28 mouse cellular contexts compared by ENCODE assay signal in the genomic region with DNA sequence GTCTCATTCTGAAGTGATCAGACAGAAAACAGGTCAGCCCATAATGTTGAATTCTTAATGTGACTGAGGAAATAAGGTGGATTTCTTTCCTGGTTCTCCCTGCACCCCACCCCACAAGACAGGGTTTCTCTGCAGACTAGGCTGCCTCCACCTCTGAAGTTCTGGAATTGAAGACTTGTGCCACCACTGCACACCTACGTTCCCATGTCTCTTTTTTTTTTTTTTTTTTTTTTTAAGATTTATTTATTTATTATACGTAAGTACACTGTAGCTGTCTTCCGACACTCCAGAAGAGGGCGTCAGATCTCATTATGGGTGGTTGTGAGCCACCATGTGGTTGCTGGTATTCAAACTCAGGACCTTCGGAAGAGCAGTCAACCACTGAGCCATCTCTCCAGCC. TPM values are rescaled to one million over a fixed set of nuclear protein-coding genes. Genes with fewer than 3 reads are reported as not detected.
DNase-seq lines count a peak whose midpoint lies in the region; ATAC-seq and TF ChIP-seq lines count a peak whose summit lies in the region.
"Had no signal": no experiment of that assay in that cellular context is flagged by ENCODE, and none has a peak within 500 bp of the region (broad histone marks: within the 10 kb centered on the region; RNA-seq: fewer than 3 reads in every experiment).

No protein-coding gene starts in this region.

- 0 out of 2 replicates have a peak, but pooled peaks have one; percentile 13 for TF ChIP-seq CTCF in heart, adult 2 months (IDR thresholded peaks at IDR 0.05)
- TF ChIP-seq CTCF in layer of hippocampus, adult 2 months (conservative IDR thresholded peaks at IDR 0.05), result peak; percentile 26; the same call in 1 of the 2 replicates
- no peak for TF ChIP-seq CTCF in ES-Bruce4 (IDR thresholded peaks at IDR 0.05; ENCODE audit: low read depth, low read length)
- TF ChIP-seq CTCF in stomach, postnatal 0 days (IDR thresholded peaks at IDR 0.05; ENCODE audit: low read depth), result peak; percentile 23

- H3K36me3 ChIP-seq in heart, adult 2 months (ENCODE audit: control insufficient read depth, insufficient read depth, low read length), result peaks cover 33% of the 10 kb centered on the region
- peaks cover 55% of the 10 kb centered on the region for H3K36me3 ChIP-seq in ES-Bruce4 (ENCODE audit: control insufficient read depth, insufficient read depth, low read length, poor library complexity, severe bottlenecking)
- H3K36me3 ChIP-seq in stomach, postnatal 0 days (ENCODE audit: control insufficient read depth, insufficient read depth, low read length), result peaks cover 10% of the 10 kb centered on the region; the same call in 1 of the 2 replicates

- no peak overlapping the region for H3K9ac ChIP-seq in heart, adult 2 months (ENCODE audit: low read depth, low read length)
- H3K9ac ChIP-seq in ES-Bruce4 (ENCODE audit: low read depth, poor library complexity, severe bottlenecking), result 0 out of 2 replicates have a peak overlapping the region, but pooled peaks have one; percentile 44
- H3K9ac ChIP-seq in stomach, postnatal 0 days (ENCODE audit: low read length), result no peak overlapping the region
- H3K9ac ChIP-seq: forebrain, embryonic 13.5 days; heart, embryonic 13.5 days; hindbrain, embryonic 12.5 days; hindbrain, embryonic 15.5 days had no signal

- peaks cover 9% of the 10 kb centered on the region for H3K79me2 ChIP-seq in heart, adult 2 months (replicated peaks; ENCODE audit: control insufficient read depth, insufficient read depth, low read length)

- no peaks in the 10 kb centered on the region for H3K9me3 ChIP-seq in ES-Bruce4 (replicated peaks; ENCODE audit: control insufficient read depth, insufficient read depth, low read length, poor library complexity, severe bottlenecking)
- H3K9me3 ChIP-seq in stomach, postnatal 0 days (ENCODE audit: control insufficient read depth, low read length), result no peaks in the 10 kb centered on the region
- H3K9me3 ChIP-seq: forebrain, embryonic 13.5 days; G1E; heart, embryonic 10.5 days; heart, embryonic 13.5 days; hindbrain, embryonic 12.5 days; hindbrain, embryonic 15.5 days had no signal

- no peak for TF ChIP-seq POLR2A in heart, adult 2 months (IDR thresholded peaks at IDR 0.05; ENCODE audit: insufficient read depth, low read depth, low read length)
- TF ChIP-seq POLR2A in ES-Bruce4 (IDR thresholded peaks at IDR 0.05; ENCODE audit: insufficient read depth, low read length), result no peak

- H3K4me1 ChIP-seq in heart, adult 2 months (ENCODE audit: control insufficient read depth, insufficient read depth, low read length), result peaks cover 10% of the 10 kb centered on the region
- H3K4me1 ChIP-seq in ES-Bruce4 (ENCODE audit: control insufficient read depth, insufficient read depth, low read length), result peaks cover 2% of the 10 kb centered on the region
- H3K4me1 ChIP-seq in stomach, postnatal 0 days (replicated peaks; ENCODE audit: control insufficient read depth, insufficient read depth), result no peaks in the 10 kb centered on the region
- H3K4me1 ChIP-seq: heart, embryonic 10.5 days; hindbrain, embryonic 12.5 days had no signal

- ATAC-seq in stomach, postnatal 0 days (ENCODE audit: low FRiP score, low TSS enrichment), result no peak
- ATAC-seq in frontal cortex, adult (ENCODE audit: low TSS enrichment), result no peak
- ATAC-seq: forebrain, embryonic 13.5 days; forebrain, embryonic 16.5 days had no signal

- intact Hi-C loops in heart, adult 2 months (cut with DNase I), result no loop called here

- no peak overlapping the region for H3K4me2 ChIP-seq in stomach, postnatal 0 days (replicated peaks; ENCODE audit: low read depth)
- H3K4me2 ChIP-seq: forebrain, embryonic 13.5 days; heart, embryonic 13.5 days; hindbrain, embryonic 12.5 days; hindbrain, embryonic 15.5 days had no signal

- H3K27ac ChIP-seq in heart, adult 2 months, result no peak overlapping the region
- H3K27ac ChIP-seq in layer of hippocampus, adult 2 months, result no peak overlapping the region
- no peak overlapping the region for H3K27ac ChIP-seq in ES-Bruce4 (ENCODE audit: insufficient read depth, low read length)
- H3K27ac ChIP-seq in stomach, postnatal 0 days (replicated peaks), result no peak overlapping the region
- H3K27ac ChIP-seq: forebrain, embryonic 10.5 days; forebrain, embryonic 13.5 days; gastrocnemius, adult 2 months; heart, embryonic 10.5 days; heart, embryonic 13.5 days; hindbrain, embryonic 12.5 days; hindbrain, embryonic 15.5 days had no signal

- no peaks in the 10 kb centered on the region for H3K27me3 ChIP-seq in heart, adult 2 months (ENCODE audit: control insufficient read depth, insufficient read depth, low read length)
- no peaks in the 10 kb centered on the region for H3K27me3 ChIP-seq in ES-Bruce4 (ENCODE audit: control insufficient read depth, insufficient read depth, low read length, poor library complexity, severe bottlenecking)
- H3K27me3 ChIP-seq in stomach, postnatal 0 days (ENCODE audit: control insufficient read depth, insufficient read depth, low read length), result no peaks in the 10 kb centered on the region
- H3K27me3 ChIP-seq: forebrain, embryonic 13.5 days; heart, embryonic 13.5 days; hindbrain, embryonic 12.5 days; hindbrain, embryonic 15.5 days had no signal

- 76% methylated on average over 5 of the region's 5 CpGs for WGBS in heart, adult 2 months
- 84% methylated on average over 5 of the region's 5 CpGs for WGBS in stomach, postnatal 0 days

- no peak for DNase-seq in heart, adult 2 months
- DNase-seq in heart, adult 8-10 months (ENCODE audit: low spot score), result no peak
- no peak for DNase-seq in layer of hippocampus, adult 2 months (ENCODE audit: low spot score in 2 of 2)
- no peak for DNase-seq in layer of hippocampus, postnatal 14 days (ENCODE audit: low spot score in 2 of 2)
- no peak for DNase-seq in stomach, postnatal 0 days (ENCODE audit: low spot score)
- no peak for DNase-seq in embryo, embryonic 10.5 days (ENCODE audit: low spot score)
- DNase-seq: adrenal gland, adult 2 months; adrenal gland, postnatal 14 days; cerebellum, adult 11 months; cerebellum, adult 2 months; cerebellum, adult 9-11 months; cerebellum, postnatal 25 days; embryo, embryonic 11 days; gastrocnemius, adult 2 months; gastrocnemius, postnatal 14 days; heart, adult 11 months; heart, postnatal 14 days; heart, postnatal 4 days had no signal

- TF ChIP-seq EP300 in heart, adult 2 months (IDR thresholded peaks at IDR 0.05; ENCODE audit: insufficient read depth, low read depth, low read length), result no peak
- TF ChIP-seq EP300 in ES-Bruce4 (IDR thresholded peaks at IDR 0.05; ENCODE audit: insufficient read depth, low read depth, low read length), result no peak
- TF ChIP-seq EP300 in stomach, postnatal 0 days (optimal IDR thresholded peaks at IDR 0.05), result no peak

- H3K4me3 ChIP-seq in heart, adult 2 months, result no peak overlapping the region
- H3K4me3 ChIP-seq in layer of hippocampus, adult 2 months, result no peak overlapping the region
- peak overlapping the region; percentile 38 for H3K4me3 ChIP-seq in ES-Bruce4 (ENCODE audit: low read depth, low read length)
- no peak overlapping the region for H3K4me3 ChIP-seq in stomach, postnatal 0 days (ENCODE audit: low read depth, low read length)
- H3K4me3 ChIP-seq: forebrain, embryonic 10.5 days; forebrain, embryonic 13.5 days; gastrocnemius, adult 2 months; heart, embryonic 10.5 days; heart, embryonic 13.5 days; hindbrain, embryonic 12.5 days; hindbrain, embryonic 15.5 days had no signal

RNA-seq across cellular contexts. Expression of a gene that starts 7.3 kb away (rescaled TPM):
- total RNA-seq in heart, adult 2 months (2021), result 10 to 100 TPM; 96.0 to 97.3 TPM
- 16.3 and 19.2 TPM in 2 replicates for polyA plus RNA-seq in heart, adult 2 months (2012; rRNA removed)
- 100 to 1,000 TPM in 1 of 4 experiments, 10 to 100 TPM in 3; 77.8 to 104 (median 91.6) TPM for total RNA-seq in heart, adult 8-10 months (2022)
- total RNA-seq in layer of hippocampus, adult 2 months (2021), result 100 to 1,000 TPM; 135 to 142 TPM
- total RNA-seq in layer of hippocampus, postnatal 14 days (2021), result 100 to 1,000 TPM; 138 to 149 TPM
- polyA plus RNA-seq in ES-Bruce4 (2011; ENCODE audit: insufficient read depth, insufficient read length, low read depth, missing spikeins), result 759 and 788 TPM in 2 replicates
- polyA plus RNA-seq in stomach, postnatal 0 days (2015; fragmentation: Nextera tagmentation; extraction: Ambion mirVana), result 297 and 316 TPM in 2 replicates

RNA-seq across cellular contexts. Expression of a gene that starts 17.0 kb away (rescaled TPM):
- total RNA-seq in heart, adult 2 months (2021), result 1,000 to 10,000 TPM; 7,689 to 9,158 TPM
- 8,017 and 9,446 TPM in 2 replicates for polyA plus RNA-seq in heart, adult 2 months (2012; rRNA removed)
- total RNA-seq in heart, adult 8-10 months (2022), result 1,000 to 10,000 TPM; 7,887 to 9,725 (median 8,934) TPM
- 1,000 to 10,000 TPM; 1,635 to 1,673 TPM for total RNA-seq in layer of hippocampus, adult 2 months (2021)
- 1,000 to 10,000 TPM; 1,880 to 1,915 TPM for total RNA-seq in layer of hippocampus, postnatal 14 days (2021)
- 1,323 and 1,329 TPM in 2 replicates for polyA plus RNA-seq in ES-Bruce4 (2011; ENCODE audit: insufficient read depth, insufficient read length, low read depth, missing spikeins)
- polyA plus RNA-seq in stomach, postnatal 0 days (2015; fragmentation: Nextera tagmentation; extraction: Ambion mirVana), result 2,044 and 2,075 TPM in 2 replicates

RNA-seq across cellular contexts. Expression of a gene that starts 25.3 kb away (rescaled TPM):
- 10 to 100 TPM; 18.4 to 22.4 TPM for total RNA-seq in heart, adult 2 months (2021)
- polyA plus RNA-seq in heart, adult 2 months (2012; rRNA removed), result 15.5 and 23.7 TPM in 2 replicates
- 10 to 100 TPM; 21.3 to 22.8 (median 22.1) TPM for total RNA-seq in heart, adult 8-10 months (2022)
- 10 to 100 TPM; 42.8 to 45.5 TPM for total RNA-seq in layer of hippocampus, adult 2 months (2021)
- 10 to 100 TPM; 35.1 to 36.8 TPM for total RNA-seq in layer of hippocampus, postnatal 14 days (2021)
- polyA plus RNA-seq in ES-Bruce4 (2011; ENCODE audit: insufficient read depth, insufficient read length, low read depth, missing spikeins), result 166 and 170 TPM in 2 replicates
- 5.5 and 7.9 TPM in 2 replicates for polyA plus RNA-seq in stomach, postnatal 0 days (2015; fragmentation: Nextera tagmentation; extraction: Ambion mirVana)

RNA-seq across cellular contexts. Expression of a gene that starts 30.7 kb away (rescaled TPM):
- total RNA-seq in heart, adult 2 months (2021), result 100 to 1,000 TPM; 436 to 544 TPM
- 204 and 212 TPM in 2 replicates for polyA plus RNA-seq in heart, adult 2 months (2012; rRNA removed)
- 100 to 1,000 TPM; 503 to 580 (median 537) TPM for total RNA-seq in heart, adult 8-10 months (2022)
- total RNA-seq in layer of hippocampus, adult 2 months (2021), result 100 to 1,000 TPM; 333 to 336 TPM
- total RNA-seq in layer of hippocampus, postnatal 14 days (2021), result 100 to 1,000 TPM; 321 to 339 TPM
- 1,269 and 1,335 TPM in 2 replicates for polyA plus RNA-seq in ES-Bruce4 (2011; ENCODE audit: insufficient read depth, insufficient read length, low read depth, missing spikeins)
- 618 and 628 TPM in 2 replicates for polyA plus RNA-seq in stomach, postnatal 0 days (2015; fragmentation: Nextera tagmentation; extraction: Ambion mirVana)

RNA-seq across cellular contexts. Expression of a gene that starts 51.1 kb away (rescaled TPM):
- 1 to 10 TPM; 1.7 TPM for total RNA-seq in heart, adult 2 months (2021)
- 1.2 and 2.0 TPM in 2 replicates for polyA plus RNA-seq in heart, adult 2 months (2012; rRNA removed)
- 1 to 10 TPM; 1.5 to 2.2 (median 1.7) TPM for total RNA-seq in heart, adult 8-10 months (2022)
- total RNA-seq in layer of hippocampus, adult 2 months (2021), result 1 to 10 TPM; 7.7 to 8.0 TPM
- total RNA-seq in layer of hippocampus, postnatal 14 days (2021), result 1 to 10 TPM; 5.4 to 6.6 TPM
- 69.7 and 78.2 TPM in 2 replicates for polyA plus RNA-seq in ES-Bruce4 (2011; ENCODE audit: insufficient read depth, insufficient read length, low read depth, missing spikeins)
- polyA plus RNA-seq in stomach, postnatal 0 days (2015; fragmentation: Nextera tagmentation; extraction: Ambion mirVana), result 27.3 and 27.4 TPM in 2 replicates

Comparison
In these comparisons a context has a peak if more than half of its experiments do, and no peak if none do; other contexts are left out.
1. RNA of a gene that starts 17.0 kb away (total RNA-seq): 7,689 to 9,158 TPM in heart, adult 2 months and 7,887 to 9,725 TPM in heart, adult 8-10 months; 1,880 to 1,915 TPM in layer of hippocampus, postnatal 14 days and 1,635 to 1,673 TPM in layer of hippocampus, adult 2 months; every median in the first group is over 4 times any median in the second.